Mouse (Mus musculus): ENCODE results near the gene Sod1. TPM values are rescaled to one million over a fixed set of nuclear protein-coding genes. Genes with fewer than 3 reads are reported as not detected.
"Not testable (repeated sequence)": the region's sequence is repeated elsewhere in the genome, so short reads cannot be mapped to it uniquely, and the experiment has no call there.

Sod1 gene
- polyA plus RNA-seq, 1 experiment from 2014 or later, result 765 TPM

- no peak overlapping the region; the same call in 1 of the 2 replicates for H3K9ac ChIP-seq (ENCODE audit: low read length)
- no peaks in the 10 kb centered on the region for H3K27me3 ChIP-seq (ENCODE audit: control insufficient read depth, insufficient read depth, low read length)
- H3K9me3 ChIP-seq (replicated peaks; ENCODE audit: control insufficient read depth, low read length), result no peaks in the 10 kb centered on the region
- no peaks in the 10 kb centered on the region for H3K36me3 ChIP-seq (ENCODE audit: control insufficient read depth, insufficient read depth)
- no peak overlapping the region for H3K27ac ChIP-seq (ENCODE audit: low read length)
- no peak overlapping the region for H3K4me2 ChIP-seq (ENCODE audit: low read depth, low read length)
- ATAC-seq (replicated peaks; ENCODE audit: extremely low read depth, insufficient read depth, low FRiP score), result no peak
- 79% methylated on average over 2 of the region's 2 CpGs for WGBS
- H3K4me3 ChIP-seq (ENCODE audit: low read length), result no peak overlapping the region
- 0 out of 2 replicates have a peak, but pooled peaks cover 3% of the 10 kb centered on the region for H3K4me1 ChIP-seq (ENCODE audit: control insufficient read depth, insufficient read depth, low read length)
Observed at GRCm38 (mm10) chr16:90216414-90216813, 4.1 kb upstream of the Sod1 start.

GRCm38 (mm10) chr16:90217356-90217755 is 3.2 kb upstream of the Sod1 start:
- H3K4me1 ChIP-seq (ENCODE audit: control insufficient read depth, insufficient read depth, low read length), result peaks cover 11% of the 10 kb centered on the region
- H3K9ac ChIP-seq (ENCODE audit: low read length), result no peak overlapping the region
- no peaks in the 10 kb centered on the region for H3K9me3 ChIP-seq (replicated peaks; ENCODE audit: control insufficient read depth, low read length)
- no peak for ATAC-seq (replicated peaks; ENCODE audit: extremely low read depth, insufficient read depth, low FRiP score)
- H3K4me2 ChIP-seq (ENCODE audit: low read depth, low read length), result no peak overlapping the region
- no peaks in the 10 kb centered on the region for H3K36me3 ChIP-seq (ENCODE audit: control insufficient read depth, insufficient read depth)
- WGBS, result 47% methylated on average over 3 of the region's 3 CpGs
- no peak overlapping the region for H3K27ac ChIP-seq (ENCODE audit: low read length)
- no peak overlapping the region for H3K4me3 ChIP-seq (ENCODE audit: low read length)
- H3K27me3 ChIP-seq (ENCODE audit: control insufficient read depth, insufficient read depth, low read length), result no peaks in the 10 kb centered on the region

- Histone ChIP-seq H3K27ac (ENCODE audit: low read length) (no peak overlapping the region), H3K27me3 (ENCODE audit: control insufficient read depth, insufficient read depth, low read length) (no peaks in the 10 kb centered on the region), H3K4me3 (ENCODE audit: low read length) (no peak overlapping the region), H3K4me1 (ENCODE audit: control insufficient read depth, insufficient read depth, low read length) (peaks cover 16% of the 10 kb centered on the region), H3K36me3 (ENCODE audit: control insufficient read depth, insufficient read depth) (no peaks in the 10 kb centered on the region), H3K9me3 (replicated peaks; ENCODE audit: control insufficient read depth, low read length) (no peaks in the 10 kb centered on the region), H3K4me2 (ENCODE audit: low read depth, low read length) (no peak overlapping the region), H3K9ac (ENCODE audit: low read length) (no peak overlapping the region)
- 73% methylated on average over 4 of the region's 4 CpGs for WGBS
- no peak for ATAC-seq (replicated peaks; ENCODE audit: extremely low read depth, insufficient read depth, low FRiP score)
Observed at GRCm38 (mm10) chr16:90217926-90218325, 2.6 kb upstream of the Sod1 start.

- ATAC-seq (replicated peaks; ENCODE audit: extremely low read depth, insufficient read depth, low FRiP score); H3K27me3 ChIP-seq (ENCODE audit: control insufficient read depth, insufficient read depth, low read length); H3K4me2 ChIP-seq (ENCODE audit: low read depth, low read length); H3K9ac ChIP-seq (ENCODE audit: low read length); H3K9me3 ChIP-seq (replicated peaks; ENCODE audit: control insufficient read depth, low read length); H3K36me3 ChIP-seq (ENCODE audit: control insufficient read depth, insufficient read depth); H3K27ac ChIP-seq (ENCODE audit: low read length); H3K4me3 ChIP-seq (ENCODE audit: low read length): not testable (repeated sequence)
- WGBS, result 57% methylated on average over 4 of the region's 4 CpGs
- H3K4me1 ChIP-seq (ENCODE audit: control insufficient read depth, insufficient read depth, low read length), result peaks cover 18% of the 10 kb centered on the region
Observed at GRCm38 (mm10) chr16:90219445-90219844, 1.1 kb upstream of the Sod1 start.

- H3K4me1 ChIP-seq (ENCODE audit: control insufficient read depth, insufficient read depth, low read length), result peaks cover 18% of the 10 kb centered on the region
- WGBS, result under 1% methylated on average over 52 of the region's 52 CpGs
- H3K27me3 ChIP-seq (ENCODE audit: control insufficient read depth, insufficient read depth, low read length), result no peaks in the 10 kb centered on the region
- H3K9me3 ChIP-seq (replicated peaks; ENCODE audit: control insufficient read depth, low read length), result no peaks in the 10 kb centered on the region
- peak overlapping the region; percentile 76 for H3K4me2 ChIP-seq (ENCODE audit: low read depth, low read length)
- H3K9ac ChIP-seq (ENCODE audit: low read length), result peak overlapping the region; percentile 97
- ATAC-seq (replicated peaks; ENCODE audit: extremely low read depth, insufficient read depth, low FRiP score), result peak; percentile 69; the same call in 1 of the 2 replicates
- peak overlapping the region; percentile 95 for H3K27ac ChIP-seq (ENCODE audit: low read length)
- H3K4me3 ChIP-seq (ENCODE audit: low read length), result peak overlapping the region; percentile 93
- H3K36me3 ChIP-seq (ENCODE audit: control insufficient read depth, insufficient read depth), result peaks cover 19% of the 10 kb centered on the region
Observed at GRCm38 (mm10) chr16:90220892-90221431, 408 bp downstream of the Sod1 start.

- H3K27me3 ChIP-seq (ENCODE audit: control insufficient read depth, insufficient read depth, low read length), result no peaks in the 10 kb centered on the region
- H3K4me1 ChIP-seq (ENCODE audit: control insufficient read depth, insufficient read depth, low read length), result peaks cover 15% of the 10 kb centered on the region
- H3K4me3 ChIP-seq (ENCODE audit: low read length), result peak overlapping the region; percentile 93
- no peak for ATAC-seq (replicated peaks; ENCODE audit: extremely low read depth, insufficient read depth, low FRiP score)
- no peaks in the 10 kb centered on the region for H3K9me3 ChIP-seq (replicated peaks; ENCODE audit: control insufficient read depth, low read length)
- peak overlapping the region; percentile 97 for H3K9ac ChIP-seq (ENCODE audit: low read length)
- WGBS, result 2% methylated on average over 20 of the region's 20 CpGs
- H3K36me3 ChIP-seq (ENCODE audit: control insufficient read depth, insufficient read depth), result peaks cover 22% of the 10 kb centered on the region
- peak overlapping the region; percentile 95 for H3K27ac ChIP-seq (ENCODE audit: low read length)
- peak overlapping the region; percentile 76 for H3K4me2 ChIP-seq (ENCODE audit: low read depth, low read length)
Observed at GRCm38 (mm10) chr16:90221441-90222070, 1.0 kb downstream of the Sod1 start.

GRCm38 (mm10) chr16:90229897-90230296 is 9.3 kb downstream of the Sod1 start:
- Histone ChIP-seq H3K4me2 (ENCODE audit: low read depth, low read length) (no peak overlapping the region), H3K9me3 (replicated peaks; ENCODE audit: control insufficient read depth, low read length) (no peaks in the 10 kb centered on the region), H3K27ac (ENCODE audit: low read length) (no peak overlapping the region), H3K4me3 (ENCODE audit: low read length) (no peak overlapping the region), H3K9ac (ENCODE audit: low read length) (no peak overlapping the region), H3K36me3 (ENCODE audit: control insufficient read depth, insufficient read depth) (peaks cover 22% of the 10 kb centered on the region), H3K4me1 (ENCODE audit: control insufficient read depth, insufficient read depth, low read length) (peaks cover 6% of the 10 kb centered on the region), H3K27me3 (ENCODE audit: control insufficient read depth, insufficient read depth, low read length) (no peaks in the 10 kb centered on the region)
- WGBS, result 84% methylated on average over 6 of the region's 6 CpGs
- ATAC-seq (replicated peaks; ENCODE audit: extremely low read depth, insufficient read depth, low FRiP score), result no peak

- H3K27me3 ChIP-seq (ENCODE audit: control insufficient read depth, insufficient read depth, low read length), result no peaks in the 10 kb centered on the region
- H3K4me1 ChIP-seq (ENCODE audit: control insufficient read depth, insufficient read depth, low read length), result peaks cover 11% of the 10 kb centered on the region
- H3K4me2 ChIP-seq (ENCODE audit: low read depth, low read length), result no peak overlapping the region
- no peaks in the 10 kb centered on the region for H3K9me3 ChIP-seq (replicated peaks; ENCODE audit: control insufficient read depth, low read length)
- no peak overlapping the region for H3K4me3 ChIP-seq (ENCODE audit: low read length)
- H3K9ac ChIP-seq (ENCODE audit: low read length), result no peak overlapping the region
- ATAC-seq (replicated peaks; ENCODE audit: extremely low read depth, insufficient read depth, low FRiP score), result no peak
- H3K27ac ChIP-seq (ENCODE audit: low read length), result no peak overlapping the region
- peaks cover 15% of the 10 kb centered on the region for H3K36me3 ChIP-seq (ENCODE audit: control insufficient read depth, insufficient read depth)
- 83% methylated on average over 7 of the region's 7 CpGs for WGBS
Observed at GRCm38 (mm10) chr16:90231302-90231701, 10.7 kb downstream of the Sod1 start.

- H3K9ac ChIP-seq (ENCODE audit: low read length), result no peak overlapping the region
- H3K4me3 ChIP-seq (ENCODE audit: low read length), result no peak overlapping the region
- H3K27ac ChIP-seq (ENCODE audit: low read length), result no peak overlapping the region
- H3K36me3 ChIP-seq (ENCODE audit: control insufficient read depth, insufficient read depth), result peaks cover 13% of the 10 kb centered on the region
- no peak overlapping the region for H3K4me2 ChIP-seq (ENCODE audit: low read depth, low read length)
- 92% methylated on average over 10 of the region's 10 CpGs for WGBS
- no peaks in the 10 kb centered on the region for H3K27me3 ChIP-seq (ENCODE audit: control insufficient read depth, insufficient read depth, low read length)
- H3K9me3 ChIP-seq (replicated peaks; ENCODE audit: control insufficient read depth, low read length), result no peaks in the 10 kb centered on the region
- ATAC-seq (replicated peaks; ENCODE audit: extremely low read depth, insufficient read depth, low FRiP score), result no peak
- peaks cover 11% of the 10 kb centered on the region for H3K4me1 ChIP-seq (ENCODE audit: control insufficient read depth, insufficient read depth, low read length)
Observed at GRCm38 (mm10) chr16:90233702-90234101, 13.1 kb downstream of the Sod1 start.
